Mouse (Mus musculus) hindbrain, embryonic 13.5 days (tissue): ENCODE measurements around the gene Sh3d19. TPM values are rescaled to one million over a fixed set of nuclear protein-coding genes. Genes with fewer than 3 reads are reported as not detected.
"Not testable (repeated sequence)": the region's sequence is repeated elsewhere in the genome, so short reads cannot be mapped to it uniquely, and the experiment has no call there.

Source experiments
- ATAC-seq: fragments of 200-750 bp; cut with Nextera tagmentation; 2 replicates; pipeline ENCODE4 v1.8.0; 2017; ENCODE audit warnings: moderate TSS enrichment; ENCODE audit not compliant: low FRiP score
- H3K27ac ChIP-seq: fragments of 300-500 bp; sonication (generic); 2 replicates; pipeline ENCODE4 v1.5.1; 2015; ENCODE audit warnings: inconsistent platforms, mild to moderate bottlenecking, moderate library complexity
- H3K27me3 ChIP-seq: fragments of 300-500 bp; sonication (generic); 2 replicates; pipeline ENCODE4 v1.6.1; 2015; ENCODE audit warnings: mild to moderate bottlenecking, inconsistent platforms
- H3K36me3 ChIP-seq: fragments of 300-500 bp; sonication (generic); 2 replicates; pipeline ENCODE4 v1.6.1; 2015; ENCODE audit warnings: mild to moderate bottlenecking, inconsistent platforms
- H3K4me1 ChIP-seq: fragments of 300-500 bp; sonication (generic); replicated peaks from 2 replicates; pipeline ENCODE4 v1.6.1; 2015; ENCODE audit warnings: inconsistent platforms
- H3K4me2 ChIP-seq: fragments of 300-500 bp; sonication (generic); 2 replicates; pipeline ENCODE4 v1.6.1; 2015; ENCODE audit warnings: inconsistent platforms, mild to moderate bottlenecking, moderate library complexity
- H3K4me3 ChIP-seq: fragments of 300-500 bp; sonication (generic); 2 replicates; pipeline ENCODE4 v1.5.1; 2015; ENCODE audit warnings: mild to moderate bottlenecking, inconsistent platforms
- H3K9ac ChIP-seq: fragments of 300-500 bp; sonication (generic); 2 replicates; pipeline ENCODE4 v1.6.1; 2015; ENCODE audit warnings: mild to moderate bottlenecking, inconsistent platforms
- H3K9me3 ChIP-seq: fragments of 300-500 bp; sonication (generic); 2 replicates; pipeline ENCODE4 v1.6.1; 2016; ENCODE audit warnings: inconsistent platforms
- WGBS: fragments of 180-500 bp; shearing (Covaris S2); methylation state at CpG from one replicate; pipeline ENCODE4 v1.1.7; 2015; 5-methylcytosine and 5-hydroxymethylcytosine counted together
- polyA plus RNA-seq: library from polyadenylated mRNA; unstranded; fragments of >200 nt; fragmentation: Nextera tagmentation; extraction: Ambion mirVana; gene quantifications from 2 replicates; pipeline ENCODE4 v1.2.1, GENCODE M21; 2015

Sh3d19 gene
- polyA plus RNA-seq, 1 experiment from 2014 or later, result 11.2 TPM

GRCm38 (mm10) chr3:86083051-86083450 is 112.1 kb downstream of the Sh3d19 start:
- 93% methylated on average over 8 of the region's 8 CpGs for WGBS
- H3K9ac ChIP-seq, result no peak overlapping the region
- peaks cover 4% of the 10 kb centered on the region for H3K4me1 ChIP-seq
- no peak overlapping the region for H3K27ac ChIP-seq
- no peak overlapping the region for H3K4me2 ChIP-seq
- H3K4me3 ChIP-seq, result no peak overlapping the region
- no peaks in the 10 kb centered on the region for H3K27me3 ChIP-seq
- 0 out of 2 replicates have a peak, but pooled peaks cover 4% of the 10 kb centered on the region for H3K36me3 ChIP-seq
- H3K9me3 ChIP-seq, result no peaks in the 10 kb centered on the region
- ATAC-seq, result no peak

- Histone ChIP-seq H3K4me3 (no peak overlapping the region), H3K36me3 (0 out of 2 replicates have a peak, but pooled peaks cover 4% of the 10 kb centered on the region), H3K9ac (no peak overlapping the region), H3K9me3 (no peaks in the 10 kb centered on the region; the same call in 1 of the 2 replicates), H3K4me1 (peaks cover 6% of the 10 kb centered on the region), H3K4me2 (no peak overlapping the region), H3K27ac (no peak overlapping the region), H3K27me3 (no peaks in the 10 kb centered on the region)
- WGBS, result 89% methylated on average over 19 of the region's 19 CpGs
- no peak for ATAC-seq
Measured at GRCm38 (mm10) chr3:86085001-86085400, 114.1 kb downstream of the Sh3d19 start.

- H3K9me3 ChIP-seq, result no peaks in the 10 kb centered on the region; the same call in 1 of the 2 replicates
- H3K9ac ChIP-seq, result no peak overlapping the region
- H3K4me3 ChIP-seq, result no peak overlapping the region
- H3K4me2 ChIP-seq, result no peak overlapping the region
- H3K27ac ChIP-seq, result peak overlapping the region; percentile 30; the same call in 1 of the 2 replicates
- H3K27me3 ChIP-seq, result no peaks in the 10 kb centered on the region
- WGBS, result 53% methylated on average over 3 of the region's 3 CpGs
- no peak for ATAC-seq
- 0 out of 2 replicates have a peak, but pooled peaks cover 4% of the 10 kb centered on the region for H3K36me3 ChIP-seq
- peaks cover 14% of the 10 kb centered on the region for H3K4me1 ChIP-seq
Measured at GRCm38 (mm10) chr3:86087872-86088271, 117.0 kb downstream of the Sh3d19 start.

- Histone ChIP-seq H3K4me3 (no peak overlapping the region), H3K4me1 (peaks cover 16% of the 10 kb centered on the region), H3K4me2 (no peak overlapping the region), H3K36me3 (no peaks in the 10 kb centered on the region), H3K9ac (0 out of 2 replicates have a peak overlapping the region, but pooled peaks have one; percentile 19), H3K27me3 (no peaks in the 10 kb centered on the region), H3K27ac (peak overlapping the region; percentile 78), H3K9me3 (no peaks in the 10 kb centered on the region; the same call in 1 of the 2 replicates)
- peak; percentile 59; the same call in 1 of the 2 replicates for ATAC-seq
- 31% methylated on average over 6 of the region's 6 CpGs for WGBS
Measured at GRCm38 (mm10) chr3:86093213-86093845, 122.4 kb downstream of the Sh3d19 start.

- Histone ChIP-seq H3K9me3 (no peaks in the 10 kb centered on the region; the same call in 1 of the 2 replicates), H3K27ac (peak overlapping the region; percentile 73), H3K4me3 (no peak overlapping the region), H3K4me1 (peaks cover 16% of the 10 kb centered on the region), H3K4me2 (no peak overlapping the region), H3K36me3 (no peaks in the 10 kb centered on the region), H3K27me3 (no peaks in the 10 kb centered on the region), H3K9ac (no peak overlapping the region)
- no peak for ATAC-seq
- 72% methylated on average over 5 of the region's 5 CpGs for WGBS
Measured at GRCm38 (mm10) chr3:86093907-86094306, 123.0 kb downstream of the Sh3d19 start.

- no peak overlapping the region for H3K27ac ChIP-seq
- H3K4me2 ChIP-seq, result no peak overlapping the region
- 0 out of 2 replicates have a peak, but pooled peaks cover 2% of the 10 kb centered on the region for H3K36me3 ChIP-seq
- H3K4me3 ChIP-seq, result no peak overlapping the region
- no peaks in the 10 kb centered on the region for H3K27me3 ChIP-seq
- no peaks in the 10 kb centered on the region for H3K9me3 ChIP-seq
- no peaks in the 10 kb centered on the region for H3K4me1 ChIP-seq
- ATAC-seq, result no peak
- WGBS, result 86% methylated on average over 6 of the region's 6 CpGs
- no peak overlapping the region for H3K9ac ChIP-seq
Measured at GRCm38 (mm10) chr3:86101956-86102355, 131.0 kb downstream of the Sh3d19 start.

- Histone ChIP-seq H3K36me3 (0 out of 2 replicates have a peak, but pooled peaks cover 2% of the 10 kb centered on the region), H3K4me1 (0 out of 2 replicates have a peak, but pooled peaks cover 4% of the 10 kb centered on the region), H3K4me3 (no peak overlapping the region), H3K27me3 (no peaks in the 10 kb centered on the region), H3K9me3 (no peaks in the 10 kb centered on the region), H3K4me2 (no peak overlapping the region), H3K9ac (no peak overlapping the region), H3K27ac (no peak overlapping the region)
- ATAC-seq, result no peak
- WGBS, result 83% methylated on average over 15 of the region's 18 CpGs
Measured at GRCm38 (mm10) chr3:86103449-86104291, 132.8 kb downstream of the Sh3d19 start.

GRCm38 (mm10) chr3:86104433-86104832 is 133.5 kb downstream of the Sh3d19 start:
- 95% methylated on average over 7 of the region's 7 CpGs for WGBS
- not testable (repeated sequence) for H3K4me2 ChIP-seq, ATAC-seq

GRCm38 (mm10) chr3:86104909-86105308 is 134.0 kb downstream of the Sh3d19 start:
- 0 out of 2 replicates have a peak, but pooled peaks cover 4% of the 10 kb centered on the region for H3K4me1 ChIP-seq
- no peak overlapping the region for H3K9ac ChIP-seq
- H3K27ac ChIP-seq, result no peak overlapping the region
- 85% methylated on average over 4 of the region's 4 CpGs for WGBS
- no peaks in the 10 kb centered on the region for H3K27me3 ChIP-seq
- H3K36me3 ChIP-seq, result no peaks in the 10 kb centered on the region
- no peak overlapping the region for H3K4me2 ChIP-seq
- no peak overlapping the region for H3K4me3 ChIP-seq
- no peaks in the 10 kb centered on the region for H3K9me3 ChIP-seq
- ATAC-seq, result no peak

More at GRCm38 (mm10) chr3:86104433-86104832, 133.5 kb downstream of the Sh3d19 start:
- H3K9ac ChIP-seq, H3K4me1 ChIP-seq, H3K4me3 ChIP-seq, H3K27ac ChIP-seq, H3K36me3 ChIP-seq, H3K9me3 ChIP-seq, H3K27me3 ChIP-seq: not testable (repeated sequence)

- 94% methylated on average over 8 of the region's 8 CpGs for WGBS
- H3K9me3 ChIP-seq, result no peaks in the 10 kb centered on the region
- H3K4me3 ChIP-seq, result no peak overlapping the region
- no peak overlapping the region for H3K4me2 ChIP-seq
- H3K27ac ChIP-seq, result no peak overlapping the region
- H3K9ac ChIP-seq, result no peak overlapping the region
- H3K27me3 ChIP-seq, result no peaks in the 10 kb centered on the region
- no peaks in the 10 kb centered on the region for H3K36me3 ChIP-seq
- 0 out of 2 replicates have a peak, but pooled peaks cover 4% of the 10 kb centered on the region for H3K4me1 ChIP-seq
- ATAC-seq, result no peak
Measured at GRCm38 (mm10) chr3:86106086-86106632, 135.2 kb downstream of the Sh3d19 start.

GRCm38 (mm10) chr3:86107637-86108539 is 137.0 kb downstream of the Sh3d19 start:
- Histone ChIP-seq H3K4me2 (no peak overlapping the region), H3K9ac (no peak overlapping the region), H3K9me3 (no peaks in the 10 kb centered on the region), H3K27ac (no peak overlapping the region), H3K4me3 (no peak overlapping the region), H3K27me3 (no peaks in the 10 kb centered on the region), H3K36me3 (0 out of 2 replicates have a peak, but pooled peaks cover under 1% of the 10 kb centered on the region), H3K4me1 (0 out of 2 replicates have a peak, but pooled peaks cover 5% of the 10 kb centered on the region)
- ATAC-seq, result no peak
- 76% methylated on average over 8 of the region's 8 CpGs for WGBS
